Mouse (Mus musculus): ENCODE results near the gene Osbpl10. TPM values are rescaled to one million over a fixed set of nuclear protein-coding genes. Genes with fewer than 3 reads are reported as not detected.

Osbpl10 gene
- total and polyA plus RNA-seq, 3 experiments = 0.19 TPM; not detected in 2

DNA sequence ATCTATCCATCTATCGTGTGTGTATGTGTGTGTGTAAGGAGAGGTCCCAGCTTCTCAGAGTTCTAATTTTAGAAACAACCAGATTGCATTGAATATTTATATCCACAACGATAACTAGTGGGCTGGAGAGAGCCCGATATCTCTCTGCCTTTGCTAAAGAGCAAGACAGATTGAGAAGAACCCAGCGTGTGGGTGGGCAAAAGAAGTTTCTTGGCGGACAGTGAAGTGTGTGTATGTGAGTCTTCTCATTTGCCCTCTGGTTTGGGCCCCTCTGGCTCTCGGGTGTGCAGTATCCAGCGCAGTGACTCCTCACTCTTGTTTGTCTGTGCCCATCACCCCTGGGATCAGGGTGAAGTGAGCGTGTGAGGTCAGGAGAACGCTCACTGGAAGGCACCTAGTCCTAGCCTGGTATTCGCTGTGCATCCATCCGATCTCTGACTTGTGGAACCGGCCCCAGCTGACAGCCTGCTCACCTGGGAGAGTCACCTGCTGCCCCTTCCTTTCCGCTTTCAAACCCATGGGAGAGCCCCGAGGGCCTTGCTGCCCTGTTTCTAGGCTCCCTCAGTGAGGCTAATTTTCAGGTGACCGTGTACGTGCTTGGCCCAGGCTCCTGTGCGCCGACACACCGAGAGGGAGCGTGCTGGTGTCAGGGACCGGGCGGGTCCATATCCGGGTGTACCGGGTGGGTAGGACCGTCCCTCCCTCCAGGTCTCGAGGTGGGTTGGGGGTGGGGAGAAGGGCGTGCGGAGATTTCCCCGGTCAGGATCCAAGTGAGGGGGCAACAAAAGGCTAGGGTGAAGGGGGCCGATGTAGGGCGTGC lies 698 bp upstream of the Osbpl10 start:
- no peak for DNase-seq (ENCODE audit: extremely low read depth)
- H3K4me2 ChIP-seq (ENCODE audit: insufficient read depth, low read depth, poor library complexity, severe bottlenecking) = no peak overlapping the region
- H3K4me3 ChIP-seq (replicated peaks in 1 of 3; ENCODE audit: low read depth in 2 of 3, low read length in 2 of 3, poor library complexity in 1 of 3) = peak overlapping the region in 1 of 3 experiments; percentile 36
- H3K27ac ChIP-seq (ENCODE audit: insufficient read depth, low read depth) = no peak overlapping the region
- dilution Hi-C loops (cut with MboI; ENCODE audit: extremely low pct_ligation_motif_present, extremely low pct_unique_long_range_greater_than_20kb, low sequenced_read_pairs) = no loop called here
- H3K79me2 ChIP-seq (replicated peaks; ENCODE audit: control insufficient read depth, extremely low read depth, insufficient read depth, poor library complexity, severe bottlenecking) = no peaks in the 10 kb centered on the region
- in situ Hi-C loops (cut with MboI; ENCODE audit: low pct_ligation_motif_present, low pct_unique_long_range_greater_than_20kb, low sequenced_read_pairs) = no loop called here
- H3K9ac ChIP-seq (ENCODE audit: insufficient read depth, low read depth) = no peak overlapping the region
- H3K4me1 ChIP-seq (ENCODE audit: control insufficient read depth in 1 of 2, insufficient read depth in 2 of 2) = peaks cover 0 to 6% of the 10 kb centered on the region in 2 experiments; a peak in 2 of 4 replicates
- peaks cover 51% of the 10 kb centered on the region for H3K27me3 ChIP-seq (replicated peaks)
- peaks cover 4% of the 10 kb centered on the region for H3K9me3 ChIP-seq (replicated peaks; ENCODE audit: low read length)
- TF ChIP-seq UBTF (IDR thresholded peaks at IDR 0.05; ENCODE audit: low read depth, low read length) (no peak), TBP (conservative IDR thresholded peaks at IDR 0.05; ENCODE audit: low read depth, low read length) (no peak), MXI1 (IDR thresholded peaks at IDR 0.05; ENCODE audit: low read depth, low read length) (no peak), JUND (conservative IDR thresholded peaks at IDR 0.05; ENCODE audit: low read depth, low read length) (no peak), CTCF (conservative IDR thresholded peaks at IDR 0.05 in 1 of 2, IDR thresholded peaks at IDR 0.05 in 1 of 2; ENCODE audit: low read depth in 2 of 2, low read length in 2 of 2) (no peak), NRF1 (IDR thresholded peaks at IDR 0.05; ENCODE audit: low read depth, low read length) (no peak), PAX5 (IDR thresholded peaks at IDR 0.05; ENCODE audit: low read length) (no peak), MYC (IDR thresholded peaks at IDR 0.05; ENCODE audit: low read depth, low read length) (no peak)
- H3K36me3 ChIP-seq (replicated peaks in 1 of 2; ENCODE audit: control insufficient read depth in 1 of 2, insufficient read depth in 1 of 2, low read length in 1 of 2) = no peaks in the 10 kb centered on the region

DNA sequence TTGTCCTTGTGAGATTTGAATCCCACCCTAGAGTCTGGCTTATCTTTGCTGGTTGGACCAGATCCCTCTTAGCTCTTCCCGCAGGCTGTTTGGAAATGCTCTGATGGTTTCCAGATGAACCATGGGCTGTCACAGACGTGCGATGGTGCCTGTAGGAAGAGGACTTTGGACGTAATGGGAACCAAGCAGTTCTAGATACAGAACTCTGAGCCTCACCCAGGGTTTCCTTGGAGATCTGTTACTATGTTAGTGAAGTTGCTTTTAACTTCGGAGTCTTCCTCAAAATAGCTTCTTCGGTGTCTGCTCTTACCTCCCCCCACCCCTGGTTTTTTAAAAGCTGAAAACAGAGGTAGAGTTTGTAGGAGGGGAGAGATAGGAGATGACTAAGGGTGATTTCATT lies 1.6 kb downstream of the Osbpl10 start:
- Histone ChIP-seq H3K27ac (ENCODE audit: insufficient read depth, low read depth) (no peak overlapping the region), H3K36me3 (replicated peaks in 1 of 2; ENCODE audit: control insufficient read depth in 1 of 2, insufficient read depth in 1 of 2, low read length in 1 of 2) (no peaks in the 10 kb centered on the region), H3K27me3 (replicated peaks) (peaks cover 51% of the 10 kb centered on the region), H3K79me2 (replicated peaks; ENCODE audit: control insufficient read depth, extremely low read depth, insufficient read depth, poor library complexity, severe bottlenecking) (no peaks in the 10 kb centered on the region), H3K4me1 (ENCODE audit: control insufficient read depth in 1 of 2, insufficient read depth in 2 of 2) (peaks cover 0 to 6% of the 10 kb centered on the region in 2 experiments; a peak in 2 of 4 replicates), H3K9ac (ENCODE audit: insufficient read depth, low read depth) (no peak overlapping the region), H3K4me3 (replicated peaks in 1 of 3; ENCODE audit: low read depth in 2 of 3, low read length in 2 of 3, poor library complexity in 1 of 3) (no peak overlapping the region), H3K9me3 (replicated peaks; ENCODE audit: low read length) (peaks cover 4% of the 10 kb centered on the region), H3K4me2 (ENCODE audit: insufficient read depth, low read depth, poor library complexity, severe bottlenecking) (no peak overlapping the region)
- dilution Hi-C loops (cut with MboI; ENCODE audit: extremely low pct_ligation_motif_present, extremely low pct_unique_long_range_greater_than_20kb, low sequenced_read_pairs) (no loop called here), in situ Hi-C loops (cut with MboI; ENCODE audit: low pct_ligation_motif_present, low pct_unique_long_range_greater_than_20kb, low sequenced_read_pairs) (no loop called here)
- TF ChIP-seq POLR2AphosphoS2 (IDR thresholded peaks at IDR 0.05; ENCODE audit: low read depth, low read length) (no peak), MEF2A (IDR thresholded peaks at IDR 0.05; ENCODE audit: borderline replicate concordance, low read depth, low read length) (no peak), USF2 (conservative IDR thresholded peaks at IDR 0.05; ENCODE audit: low read depth, low read length) (no peak), JUN (IDR thresholded peaks at IDR 0.05; ENCODE audit: insufficient read depth, low read depth, low read length) (no peak), POLR2A (IDR thresholded peaks at IDR 0.05; ENCODE audit: low read depth, low read length) (no peak), ZKSCAN1 (IDR thresholded peaks at IDR 0.05; ENCODE audit: borderline replicate concordance, low read depth, low read length) (no peak), GABPA (IDR thresholded peaks at IDR 0.05; ENCODE audit: insufficient replicate concordance, low read depth, low read length) (no peak), IRF4 (IDR thresholded peaks at IDR 0.05; ENCODE audit: low read depth, low read length) (no peak), SIN3A (IDR thresholded peaks at IDR 0.05; ENCODE audit: low read length) (no peak), KAT2A (IDR thresholded peaks at IDR 0.05; ENCODE audit: insufficient replicate concordance, low read length) (no peak), MXI1 (IDR thresholded peaks at IDR 0.05; ENCODE audit: low read depth, low read length) (no peak), HCFC1 (IDR thresholded peaks at IDR 0.05; ENCODE audit: low read depth, low read length) (no peak), RCOR1 (conservative IDR thresholded peaks at IDR 0.05; ENCODE audit: low read depth, low read length) (no peak), UBTF (IDR thresholded peaks at IDR 0.05; ENCODE audit: low read depth, low read length) (no peak), BHLHE40 (IDR thresholded peaks at IDR 0.05; ENCODE audit: low read depth, low read length) (no peak), TBP (conservative IDR thresholded peaks at IDR 0.05; ENCODE audit: low read depth, low read length) (no peak)
- DNase-seq (ENCODE audit: extremely low read depth) = no peak

Measured in CH12.LX (cell line).